Mouse (Mus musculus) ovary, postnatal 14 days (tissue): ENCODE data around the gene Rc3h1.
"Not testable (repeated sequence)": the region's sequence is repeated elsewhere in the genome, so short reads cannot be mapped to it uniquely, and the experiment has no call there.

Experiments
- DNase-seq: peaks from one replicate; pipeline ENCODE4 v3.0.0; 2022; ENCODE audit warnings: low spot score

Gene Rc3h1

DNA sequence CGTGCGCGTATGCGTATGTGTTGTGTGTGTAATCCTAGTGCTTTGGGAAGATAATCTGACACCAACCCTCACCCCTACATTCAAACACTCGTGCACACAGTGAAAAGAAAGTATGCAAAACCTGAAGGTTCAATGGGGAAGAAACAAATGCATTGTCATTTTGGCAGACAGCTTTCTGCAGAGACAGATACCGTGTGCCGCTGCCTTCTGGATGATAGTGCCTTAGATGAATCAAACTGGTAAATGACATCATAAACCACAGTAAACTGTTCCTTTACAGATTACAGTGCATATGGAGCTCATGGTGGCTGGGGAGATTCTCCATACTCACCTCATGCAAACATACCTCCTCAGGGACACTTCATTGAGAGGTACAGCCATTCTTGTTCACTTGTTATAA lies 57.0 kb downstream of the Rc3h1 start:
- DNase-seq: no peak

DNA sequence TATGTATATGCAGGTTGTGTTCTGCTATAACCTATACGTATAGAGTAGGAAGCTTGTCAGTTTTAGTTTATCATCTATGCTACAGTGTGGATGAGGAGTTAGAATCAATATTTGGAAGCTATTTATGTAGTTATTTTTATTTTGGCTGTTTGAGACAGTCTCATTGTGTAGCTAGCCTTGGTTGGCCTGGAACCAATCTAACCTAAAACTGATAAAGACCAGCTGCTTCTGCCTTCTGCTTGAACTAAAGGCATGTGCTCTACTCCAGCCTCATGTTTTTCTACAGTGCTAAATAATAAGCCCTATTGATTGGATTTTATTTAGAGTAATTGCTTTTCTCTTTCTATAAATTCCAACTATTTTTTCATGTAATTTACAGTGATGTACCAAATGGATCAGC lies 61.0 kb downstream of the Rc3h1 start:
- no peak for DNase-seq

DNA sequence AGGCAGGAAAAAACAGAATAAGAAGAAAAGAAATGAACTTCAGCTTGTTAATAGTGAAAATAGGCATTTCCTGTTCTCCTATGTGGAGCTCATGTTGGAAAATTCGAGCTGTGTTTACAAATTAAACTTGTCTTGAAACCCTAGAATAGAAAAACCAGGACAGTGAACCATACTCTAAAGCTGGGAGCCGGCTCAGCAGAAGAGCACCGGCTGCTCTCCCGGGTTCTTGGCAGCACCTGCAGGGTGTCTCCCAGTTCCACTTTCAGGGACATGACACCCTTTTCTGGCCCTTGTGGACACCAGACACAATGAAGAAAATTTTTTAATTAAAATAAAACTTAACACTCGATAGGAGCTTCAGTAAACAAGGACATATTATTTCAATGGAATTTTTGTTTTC lies 62.4 kb downstream of the Rc3h1 start:
- DNase-seq: no peak

DNA sequence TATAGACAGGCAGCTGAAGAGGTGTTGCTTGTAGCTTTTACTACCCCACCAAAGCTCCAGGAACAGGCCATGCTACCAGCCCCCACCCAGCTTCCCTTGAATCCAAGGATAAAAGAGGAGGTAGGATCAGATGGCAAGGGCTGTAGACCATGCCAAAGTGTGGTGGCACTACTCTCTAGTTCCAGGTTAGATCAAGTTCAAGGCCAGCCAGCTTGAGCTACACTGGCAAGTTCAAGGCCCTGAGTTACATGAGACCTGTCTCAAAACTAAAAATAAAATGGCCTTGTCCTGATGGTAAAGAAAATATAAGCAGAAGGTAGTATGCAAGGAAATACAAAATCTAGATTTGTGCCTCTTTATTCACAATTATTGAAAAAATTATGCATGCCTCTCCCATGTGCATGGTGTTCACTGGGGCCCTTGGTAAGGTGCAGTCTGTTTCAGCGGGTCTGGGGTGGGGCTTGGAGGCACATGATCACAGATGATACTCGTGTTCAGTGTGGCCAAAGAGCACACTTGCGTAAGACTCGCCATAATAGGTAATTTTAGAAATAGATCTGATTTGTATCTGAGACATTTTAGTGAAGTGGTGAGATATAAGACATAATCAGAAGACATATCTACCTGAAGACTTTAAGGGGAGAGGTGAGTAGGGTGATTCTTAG lies 72.0 kb downstream of the Rc3h1 start, which contains the start of gene Serpinc1:
Gene Serpinc1 (plus strand): TSS at position 515 of the 665 bp plus-strand sequence.
- DNase-seq: no peak

DNA sequence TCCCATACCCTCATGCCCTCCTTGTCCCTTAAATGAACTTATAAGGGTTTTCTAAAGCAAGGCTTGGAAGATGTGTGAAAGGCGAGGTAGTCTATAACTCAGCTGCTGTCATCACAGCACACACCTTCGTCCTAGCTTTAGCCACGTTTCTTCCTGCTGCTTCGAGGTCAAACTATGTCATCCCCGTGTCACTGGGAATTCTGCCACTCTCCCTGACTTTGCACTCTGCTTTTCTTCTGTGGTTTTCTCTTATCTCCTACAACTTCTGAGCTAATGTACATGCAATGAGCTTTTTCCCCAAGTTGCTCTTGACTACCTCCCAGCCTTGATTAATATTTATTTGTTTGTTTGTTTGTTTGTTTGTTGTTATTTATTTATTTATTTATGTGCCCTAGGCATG lies 73.8 kb downstream of the Rc3h1 start:
- DNase-seq: no peak

DNA sequence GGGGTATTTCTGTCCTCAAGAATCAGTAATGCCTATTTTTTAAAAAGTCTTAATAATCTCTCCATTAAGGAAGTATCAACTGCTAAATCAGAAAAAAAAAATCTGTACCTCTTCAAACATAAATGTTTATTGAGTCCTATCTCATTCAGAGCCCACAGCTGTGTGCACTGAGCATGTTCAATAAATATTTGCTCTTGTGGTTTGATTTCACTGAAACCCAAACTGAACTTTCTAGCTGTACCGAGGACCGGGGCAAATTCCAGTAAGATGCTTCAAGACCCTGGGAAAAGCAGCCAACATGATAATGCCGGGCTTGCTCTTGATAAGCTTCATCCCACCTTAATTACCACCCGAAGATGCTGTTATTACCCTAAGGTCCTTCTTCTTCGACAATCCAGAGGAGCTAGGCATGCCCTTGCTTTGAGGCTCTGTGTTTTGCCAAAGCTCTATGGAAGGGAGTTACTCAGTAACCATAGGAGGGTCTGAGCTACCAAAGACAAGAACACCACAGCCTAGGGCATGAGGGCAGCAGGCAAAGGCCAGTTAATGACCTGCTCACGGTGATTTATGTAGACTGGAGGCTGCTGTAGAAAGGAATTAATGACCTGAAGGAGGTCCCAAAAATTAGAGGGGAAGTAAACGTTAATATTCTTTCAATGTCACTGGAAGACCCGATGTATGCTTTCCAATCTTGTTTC lies 74.5 kb downstream of the Rc3h1 start:
- no peak for DNase-seq

DNA sequence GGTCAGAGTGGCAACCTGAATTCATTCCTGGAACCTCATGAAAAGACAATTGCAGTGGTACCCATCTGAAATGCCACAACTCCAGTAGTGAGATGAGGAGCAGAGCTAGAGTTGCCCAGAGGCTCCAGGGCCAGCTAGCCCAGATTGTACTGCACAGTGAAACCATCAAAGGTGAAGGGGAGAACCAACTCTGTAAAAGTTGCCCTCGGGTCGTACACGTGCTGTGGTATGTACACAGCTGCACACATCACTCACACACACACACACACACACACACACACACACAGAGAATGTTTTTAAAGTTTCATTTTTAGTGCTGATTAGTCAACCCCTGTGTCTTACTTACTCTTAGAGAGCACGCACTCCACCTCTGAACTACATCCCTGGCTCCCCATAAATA lies 75.1 kb downstream of the Rc3h1 start:
- DNase-seq: no peak

DNA sequence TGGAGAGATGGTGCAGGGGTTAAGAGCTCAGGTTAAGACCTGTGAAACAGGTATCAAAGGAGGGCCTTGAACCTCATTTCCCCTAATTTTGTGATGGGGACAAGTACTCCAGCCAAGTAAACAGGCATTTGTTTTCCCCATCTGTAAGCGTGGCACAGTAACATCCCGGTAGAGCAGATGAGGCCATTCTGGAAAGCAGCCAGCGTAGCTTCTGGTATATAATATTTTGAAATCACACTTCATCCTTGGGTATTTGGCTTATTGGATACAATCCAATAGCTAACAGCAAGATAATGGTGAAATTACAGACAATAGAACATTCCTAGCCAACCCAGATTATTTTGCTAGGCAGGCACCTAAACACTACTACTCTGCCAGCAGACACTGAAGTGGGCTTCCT lies 76.7 kb downstream of the Rc3h1 start:
- no peak for DNase-seq

DNA sequence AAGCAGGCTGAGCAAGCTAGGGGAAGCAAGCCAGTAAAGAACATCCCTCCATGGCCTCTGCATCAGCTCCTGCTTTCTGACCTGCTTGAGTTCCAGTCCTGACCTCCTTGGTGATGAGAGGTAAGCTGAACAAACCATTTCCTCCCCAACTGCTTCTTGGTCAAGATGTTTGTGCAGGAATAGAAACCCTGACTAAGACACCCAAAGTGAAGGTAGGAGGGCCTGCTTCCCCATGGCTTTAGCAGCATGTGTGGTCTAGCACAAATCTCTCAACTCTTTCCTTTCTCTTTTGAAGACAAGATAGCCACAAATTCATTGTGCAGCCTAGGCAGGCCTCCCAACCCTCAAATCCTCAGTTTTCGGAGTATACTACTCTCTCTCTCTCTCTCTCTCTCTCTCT lies 78.5 kb downstream of the Rc3h1 start:
- DNase-seq: not testable (repeated sequence)

DNA sequence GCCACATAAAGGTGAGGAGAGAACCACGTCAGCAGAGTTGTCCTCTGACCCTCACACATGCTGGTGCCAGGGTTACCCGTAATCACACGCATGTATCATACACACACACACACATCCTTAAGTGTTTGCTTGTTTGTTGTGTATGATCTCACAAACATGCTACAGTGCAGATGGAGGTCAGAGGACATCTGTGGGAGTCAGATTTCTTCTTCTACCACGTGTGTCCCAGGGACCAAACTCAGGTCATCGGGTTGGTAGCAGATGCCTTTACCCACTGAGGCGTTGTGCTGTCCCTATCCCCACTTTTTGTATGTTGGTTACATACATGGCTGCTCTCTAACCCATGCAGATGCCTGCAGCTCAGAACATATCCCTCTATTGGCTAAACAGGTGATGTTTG lies 79.3 kb downstream of the Rc3h1 start:
- DNase-seq: no peak

DNA sequence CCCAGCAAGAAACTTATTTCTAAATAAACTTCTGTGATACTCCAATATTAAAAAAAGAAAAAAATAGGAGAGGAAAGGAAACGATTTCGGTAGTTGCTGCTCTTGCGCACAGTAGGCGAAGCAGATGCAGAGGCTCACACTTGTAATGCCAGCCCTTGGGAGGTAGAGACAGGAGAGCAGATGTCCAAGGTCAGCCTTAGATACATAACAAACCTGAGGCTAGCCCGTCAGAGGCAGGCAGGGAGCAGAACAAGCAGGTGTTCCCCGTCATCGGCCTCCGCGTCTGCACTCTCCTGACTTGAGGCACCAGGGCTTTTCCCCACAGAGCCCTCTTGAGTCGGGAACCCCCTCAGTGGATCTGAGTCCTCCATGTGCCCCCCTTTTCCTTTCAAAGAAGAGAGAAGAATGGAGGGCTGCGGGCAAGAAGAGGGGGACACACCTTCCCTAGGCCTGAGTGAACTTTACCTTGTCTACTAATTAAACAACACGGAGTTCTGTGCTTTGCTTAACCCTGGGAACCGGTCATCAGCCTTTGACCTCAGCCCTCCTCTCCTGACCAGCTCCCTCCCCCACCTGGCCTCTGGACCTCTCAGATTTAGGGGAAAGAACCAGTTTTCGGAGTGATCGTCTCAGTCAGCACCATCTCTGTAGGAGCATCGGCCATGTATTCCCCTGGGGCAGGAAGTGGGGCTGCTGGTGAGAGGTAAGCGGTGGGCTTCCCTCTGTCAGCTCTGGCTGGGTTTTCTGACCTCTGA lies 80.8 kb downstream of the Rc3h1 start:
- no peak for DNase-seq

DNA sequence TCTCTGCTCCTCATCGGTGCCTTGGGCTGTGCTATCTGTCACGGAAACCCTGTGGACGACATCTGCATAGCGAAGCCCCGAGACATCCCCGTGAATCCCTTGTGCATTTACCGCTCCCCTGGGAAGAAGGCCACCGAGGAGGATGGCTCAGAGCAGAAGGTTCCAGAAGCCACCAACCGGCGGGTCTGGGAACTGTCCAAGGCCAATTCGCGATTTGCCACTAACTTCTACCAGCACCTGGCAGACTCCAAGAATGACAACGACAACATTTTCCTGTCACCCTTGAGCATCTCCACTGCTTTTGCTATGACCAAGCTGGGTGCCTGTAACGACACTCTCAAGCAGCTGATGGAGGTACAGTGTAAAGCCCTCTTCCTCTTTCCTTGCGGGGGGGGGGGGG lies 83.2 kb downstream of the Rc3h1 start:
- DNase-seq: no peak

DNA sequence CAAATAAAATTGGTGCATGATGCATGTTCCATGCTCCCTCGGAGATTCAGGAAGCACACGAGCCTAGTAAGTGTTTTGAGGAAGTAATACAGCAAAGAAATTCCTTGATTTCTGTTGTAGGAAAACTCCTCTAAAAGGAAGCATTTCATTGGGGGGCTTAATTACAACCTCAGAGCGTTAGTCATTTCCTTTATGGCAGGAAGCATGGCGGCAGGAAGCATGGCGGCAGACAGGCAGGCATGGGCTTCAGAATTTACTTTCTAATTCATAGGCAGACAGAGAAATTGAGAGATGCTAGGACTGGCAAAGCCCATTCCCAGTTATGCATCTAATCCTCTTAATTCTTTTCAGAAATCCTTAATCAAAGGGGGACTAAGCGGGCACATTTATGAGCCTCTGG lies 87.6 kb downstream of the Rc3h1 start:
- no peak for DNase-seq

DNA sequence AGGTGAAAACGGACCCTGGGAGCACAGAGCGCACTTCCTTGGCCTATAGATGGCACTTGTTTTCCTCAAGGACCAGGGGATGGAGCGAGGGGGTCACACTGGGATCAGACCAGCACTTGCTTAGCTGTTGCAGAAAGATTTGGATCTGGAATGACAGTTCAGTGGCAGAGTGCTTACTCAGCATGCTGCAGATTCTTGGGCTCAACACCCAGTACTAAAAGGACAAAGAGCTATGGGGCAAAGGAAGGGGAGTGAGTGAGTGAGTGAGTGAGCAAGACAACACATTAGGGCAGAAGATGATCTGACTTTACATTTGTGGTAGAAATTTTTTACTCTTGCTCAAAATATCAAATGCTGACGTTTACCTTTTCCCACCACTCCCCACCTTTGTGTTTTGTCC lies 98.7 kb downstream of the Rc3h1 start:
- no peak for DNase-seq

DNA sequence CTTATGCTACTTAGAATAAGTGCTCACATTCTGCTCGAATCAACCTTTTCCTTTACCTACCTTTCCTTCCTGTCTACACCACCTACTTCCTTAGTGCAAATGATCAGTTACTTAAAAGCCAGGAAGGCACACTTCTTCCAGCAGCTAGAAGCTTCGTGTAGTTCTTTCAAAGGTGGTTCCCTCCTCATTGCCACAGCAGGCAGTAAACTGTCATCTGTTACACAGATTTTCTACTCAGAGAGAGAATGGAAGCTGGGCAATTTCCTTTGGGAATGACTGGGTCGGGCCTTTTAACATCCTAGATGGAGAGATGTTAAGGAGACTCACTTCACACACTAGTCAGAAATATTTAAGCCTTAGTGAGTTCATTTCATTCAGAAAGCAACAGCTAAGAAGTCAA lies 99.3 kb downstream of the Rc3h1 start:
- no peak for DNase-seq

DNA sequence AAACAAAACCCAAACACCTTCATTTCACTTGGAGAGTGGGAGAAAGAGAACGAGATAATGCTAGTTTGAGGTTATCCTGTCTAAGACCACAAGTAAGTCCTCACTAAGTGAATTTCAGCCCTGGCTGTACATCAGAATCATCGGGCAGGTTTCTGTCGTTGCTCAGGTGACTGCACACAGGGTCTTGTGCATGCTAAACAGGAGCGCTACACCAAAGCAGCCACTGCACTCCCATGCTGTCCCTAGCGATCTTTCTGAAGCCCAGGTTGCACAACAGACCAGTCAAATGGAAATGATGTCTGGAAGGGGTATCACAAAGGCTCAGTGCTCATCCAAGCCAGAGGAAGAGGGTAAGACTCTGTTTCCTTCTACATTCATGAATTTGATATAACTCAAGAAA lies 100.3 kb downstream of the Rc3h1 start:
- no peak for DNase-seq

DNA sequence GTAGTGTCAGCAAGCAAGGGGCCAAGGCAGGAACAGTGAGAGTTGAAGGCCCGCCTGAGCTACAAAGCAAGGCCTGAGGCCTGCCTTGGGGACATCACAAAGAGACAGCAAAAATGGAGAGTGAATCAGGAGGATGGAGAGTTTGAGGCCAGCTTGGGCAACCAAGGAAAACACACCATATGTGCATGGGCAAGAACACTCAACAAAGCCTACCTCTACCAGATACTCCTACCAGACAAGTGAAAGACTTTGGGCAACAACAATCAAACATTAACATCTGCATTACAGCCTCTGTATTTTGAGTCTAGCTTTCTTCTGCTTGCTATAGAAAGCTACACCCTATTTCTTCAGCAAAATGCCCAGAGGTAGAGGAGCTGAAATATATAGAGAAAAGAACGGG lies 101.8 kb downstream of the Rc3h1 start:
- DNase-seq: no peak

DNA sequence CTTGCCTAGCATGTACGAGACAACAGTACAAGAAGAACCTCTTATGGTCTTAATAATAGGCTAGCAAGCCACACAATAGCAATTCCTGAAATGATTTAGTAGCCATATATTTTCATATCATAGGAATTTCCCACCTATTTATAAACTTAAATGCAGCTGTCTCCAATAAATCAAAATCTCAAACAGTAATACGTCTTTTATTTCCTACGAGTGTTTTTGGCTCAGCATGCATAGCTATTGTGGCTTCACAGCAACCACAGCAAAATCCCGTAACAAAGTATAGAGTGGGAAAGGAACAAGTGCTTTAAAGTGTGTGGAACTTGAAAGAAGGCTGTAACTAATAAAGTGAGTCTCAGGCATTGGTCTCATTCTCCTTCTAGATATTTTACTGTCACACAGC lies 104.2 kb downstream of the Rc3h1 start:
- no peak for DNase-seq

DNA sequence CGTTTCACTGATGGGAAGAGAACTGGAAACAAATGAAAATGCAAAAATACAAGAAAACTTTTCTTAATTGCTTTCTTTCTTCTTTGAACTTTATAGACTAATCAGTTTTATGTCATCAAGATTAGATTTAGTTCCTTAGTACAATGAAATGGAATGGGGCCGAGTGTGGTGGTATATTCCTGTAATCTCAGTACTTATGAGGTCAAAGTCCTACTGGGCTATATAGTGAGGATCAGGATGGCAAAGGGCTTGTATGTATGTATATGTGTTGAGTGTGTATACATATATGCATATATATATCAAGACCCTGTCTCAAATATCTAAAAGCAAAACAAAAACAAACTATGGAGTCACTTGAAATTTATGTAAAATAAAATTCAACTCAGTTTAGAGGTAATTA lies 110.2 kb downstream of the Rc3h1 start:
- DNase-seq: no peak

DNA sequence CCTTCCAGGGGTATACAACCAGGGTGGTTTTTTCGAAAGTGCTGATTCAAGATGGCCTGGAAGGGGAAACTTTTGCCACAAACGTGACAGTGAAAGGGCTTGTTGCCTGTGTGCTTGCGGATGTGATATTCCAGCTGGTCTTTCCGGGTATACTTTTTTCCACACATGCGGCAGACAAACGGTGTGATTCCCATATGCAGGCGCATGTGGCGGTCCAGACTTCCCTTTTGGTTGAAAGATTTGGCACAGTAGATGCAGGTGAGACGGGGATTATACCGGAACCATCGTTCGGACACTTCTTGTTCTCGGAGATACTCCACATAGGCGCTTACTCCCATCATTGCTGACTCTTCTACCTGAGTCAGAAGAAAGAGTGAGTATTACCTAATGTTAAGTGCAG lies 113.8 kb downstream of the Rc3h1 start:
- no peak for DNase-seq
